Mouse (Mus musculus): ENCODE data around the gene Gnat3. TPM values are rescaled to one million over a fixed set of nuclear protein-coding genes. Genes with fewer than 3 reads are reported as not detected.
A peak's percentile ranks its signal among the peaks of the same experiment; 100 is the strongest.

The Gnat3 gene
- polyA plus RNA-seq, 1 experiment from 2014 or later = not detected

GRCm38 (mm10) chr5:18007067-18007466, 44.7 kb downstream of the Gnat3 start:
- Histone ChIP-seq H3K9ac (no peak overlapping the region), H3K27ac (no peak overlapping the region), H3K4me2 (no peak overlapping the region), H3K4me1 (replicated peaks) (peaks cover 2% of the 10 kb centered on the region; the same call in 1 of the 2 replicates), H3K27me3 (no peaks in the 10 kb centered on the region), H3K9me3 (replicated peaks) (no peaks in the 10 kb centered on the region), H3K4me3 (no peak overlapping the region), H3K36me3 (no peaks in the 10 kb centered on the region)
- ATAC-seq (replicated peaks; ENCODE audit: insufficient number of reproducible peaks, insufficient read depth, low FRiP score, low read depth) = no peak

GRCm38 (mm10) chr5:18010301-18010700, 48.0 kb downstream of the Gnat3 start:
- Histone ChIP-seq H3K27me3 (no peaks in the 10 kb centered on the region), H3K36me3 (no peaks in the 10 kb centered on the region), H3K4me3 (no peak overlapping the region), H3K4me2 (no peak overlapping the region), H3K27ac (no peak overlapping the region), H3K9ac (no peak overlapping the region), H3K4me1 (replicated peaks) (peaks cover 2% of the 10 kb centered on the region; the same call in 1 of the 2 replicates), H3K9me3 (replicated peaks) (no peaks in the 10 kb centered on the region)
- 81% methylated on average over 5 of the region's 5 CpGs for WGBS
- no peak for ATAC-seq (replicated peaks; ENCODE audit: insufficient number of reproducible peaks, insufficient read depth, low FRiP score, low read depth)

- Histone ChIP-seq H3K4me2 (no peak overlapping the region), H3K27ac (no peak overlapping the region), H3K36me3 (no peaks in the 10 kb centered on the region), H3K4me1 (replicated peaks) (peaks cover 2% of the 10 kb centered on the region; the same call in 1 of the 2 replicates), H3K9ac (no peak overlapping the region), H3K9me3 (replicated peaks) (no peaks in the 10 kb centered on the region), H3K27me3 (no peaks in the 10 kb centered on the region), H3K4me3 (no peak overlapping the region)
- 52% methylated on average over 2 of the region's 2 CpGs for WGBS
- no peak for ATAC-seq (replicated peaks; ENCODE audit: insufficient number of reproducible peaks, insufficient read depth, low FRiP score, low read depth)
Observed at GRCm38 (mm10) chr5:18013196-18013595, 50.8 kb downstream of the Gnat3 start.

- Histone ChIP-seq H3K9ac (no peak overlapping the region), H3K4me2 (no peak overlapping the region), H3K27ac (no peak overlapping the region), H3K27me3 (no peaks in the 10 kb centered on the region), H3K36me3 (no peaks in the 10 kb centered on the region), H3K4me1 (replicated peaks) (peaks cover 2% of the 10 kb centered on the region; the same call in 1 of the 2 replicates), H3K9me3 (replicated peaks) (no peaks in the 10 kb centered on the region), H3K4me3 (no peak overlapping the region)
- 79% methylated on average over 4 of the region's 4 CpGs for WGBS
- ATAC-seq (replicated peaks; ENCODE audit: insufficient number of reproducible peaks, insufficient read depth, low FRiP score, low read depth) = no peak
Observed at GRCm38 (mm10) chr5:18014209-18014829, 52.0 kb downstream of the Gnat3 start.

- H3K27me3 ChIP-seq = no peaks in the 10 kb centered on the region
- no peak overlapping the region for H3K4me3 ChIP-seq
- no peak for ATAC-seq (replicated peaks; ENCODE audit: insufficient number of reproducible peaks, insufficient read depth, low FRiP score, low read depth)
- H3K4me2 ChIP-seq = no peak overlapping the region
- H3K9me3 ChIP-seq (replicated peaks) = no peaks in the 10 kb centered on the region
- no peak overlapping the region for H3K9ac ChIP-seq
- H3K36me3 ChIP-seq = no peaks in the 10 kb centered on the region
- H3K4me1 ChIP-seq (replicated peaks) = no peaks in the 10 kb centered on the region
- no peak overlapping the region for H3K27ac ChIP-seq
Observed at GRCm38 (mm10) chr5:18023347-18023746, 61.0 kb downstream of the Gnat3 start.

- 88% methylated on average over 3 of the region's 3 CpGs for WGBS
- no peak for ATAC-seq (replicated peaks; ENCODE audit: insufficient number of reproducible peaks, insufficient read depth, low FRiP score, low read depth)
- no peak overlapping the region for H3K4me3 ChIP-seq
- H3K9me3 ChIP-seq (replicated peaks) = no peaks in the 10 kb centered on the region
- H3K4me1 ChIP-seq (replicated peaks) = no peaks in the 10 kb centered on the region
- H3K27me3 ChIP-seq = no peaks in the 10 kb centered on the region
- no peaks in the 10 kb centered on the region for H3K36me3 ChIP-seq
- H3K27ac ChIP-seq = no peak overlapping the region
- H3K4me2 ChIP-seq = no peak overlapping the region
- no peak overlapping the region for H3K9ac ChIP-seq
Observed at GRCm38 (mm10) chr5:18027531-18027930, 65.2 kb downstream of the Gnat3 start.

- no peaks in the 10 kb centered on the region for H3K27me3 ChIP-seq
- no peaks in the 10 kb centered on the region for H3K36me3 ChIP-seq
- peak overlapping the region; percentile 51 for H3K27ac ChIP-seq
- WGBS = 58% methylated on average over 14 of the region's 14 CpGs
- H3K4me1 ChIP-seq (replicated peaks) = no peaks in the 10 kb centered on the region
- no peak overlapping the region for H3K4me2 ChIP-seq
- H3K4me3 ChIP-seq = no peak overlapping the region
- ATAC-seq (replicated peaks; ENCODE audit: insufficient number of reproducible peaks, insufficient read depth, low FRiP score, low read depth) = no peak
- no peaks in the 10 kb centered on the region for H3K9me3 ChIP-seq (replicated peaks)
- no peak overlapping the region for H3K9ac ChIP-seq
Observed at GRCm38 (mm10) chr5:18035848-18036638, 73.7 kb downstream of the Gnat3 start.

DNA sequence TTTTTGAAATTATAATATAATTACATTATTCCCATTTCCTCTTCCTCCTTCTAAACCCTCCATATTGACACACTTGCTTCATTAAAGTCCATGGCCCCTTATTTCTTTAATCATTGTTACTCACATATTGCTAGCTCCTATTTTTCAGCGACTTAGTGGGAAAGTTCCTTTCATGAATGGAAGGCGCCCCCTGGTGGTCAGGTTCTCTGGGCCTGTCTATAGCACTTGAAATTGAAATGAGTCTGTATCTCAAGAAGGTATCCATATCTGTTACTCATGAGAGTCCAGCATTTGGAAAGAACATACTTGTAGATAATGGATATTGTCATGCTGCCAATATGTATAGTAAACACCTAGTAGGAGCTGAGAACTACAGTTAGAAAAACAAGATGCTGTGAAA, 80.7 kb downstream of the Gnat3 start:
- Histone ChIP-seq H3K9me3 (replicated peaks) (no peaks in the 10 kb centered on the region), H3K27me3 (no peaks in the 10 kb centered on the region), H3K4me3 (no peak overlapping the region), H3K36me3 (no peaks in the 10 kb centered on the region), H3K4me1 (replicated peaks) (no peaks in the 10 kb centered on the region), H3K27ac (no peak overlapping the region), H3K4me2 (no peak overlapping the region), H3K9ac (no peak overlapping the region)
- ATAC-seq (replicated peaks; ENCODE audit: insufficient number of reproducible peaks, insufficient read depth, low FRiP score, low read depth) = no peak
- WGBS = 8% methylated on average over 2 of the region's 2 CpGs

- H3K27me3 ChIP-seq = no peaks in the 10 kb centered on the region
- H3K4me1 ChIP-seq (replicated peaks) = no peaks in the 10 kb centered on the region
- H3K36me3 ChIP-seq = no peaks in the 10 kb centered on the region
- no peak overlapping the region for H3K27ac ChIP-seq
- H3K4me2 ChIP-seq = no peak overlapping the region
- no peak for ATAC-seq (replicated peaks; ENCODE audit: insufficient number of reproducible peaks, insufficient read depth, low FRiP score, low read depth)
- H3K9ac ChIP-seq = no peak overlapping the region
- H3K4me3 ChIP-seq = no peak overlapping the region
- WGBS = 86% methylated on average over 1 of the region's 1 CpGs
- no peaks in the 10 kb centered on the region for H3K9me3 ChIP-seq (replicated peaks)
Observed at GRCm38 (mm10) chr5:18048841-18049240, 86.5 kb downstream of the Gnat3 start.

- H3K36me3 ChIP-seq = no peaks in the 10 kb centered on the region
- H3K27me3 ChIP-seq = no peaks in the 10 kb centered on the region
- no peaks in the 10 kb centered on the region for H3K4me1 ChIP-seq (replicated peaks)
- WGBS = 59% methylated on average over 2 of the region's 2 CpGs
- no peak for ATAC-seq (replicated peaks; ENCODE audit: insufficient number of reproducible peaks, insufficient read depth, low FRiP score, low read depth)
- no peak overlapping the region for H3K27ac ChIP-seq
- H3K4me3 ChIP-seq = no peak overlapping the region
- H3K9me3 ChIP-seq (replicated peaks) = no peaks in the 10 kb centered on the region
- no peak overlapping the region for H3K9ac ChIP-seq
- no peak overlapping the region for H3K4me2 ChIP-seq
Observed at GRCm38 (mm10) chr5:18055323-18055722, 93.0 kb downstream of the Gnat3 start.

All from heart, embryonic 15.5 days (tissue).